16 mouse cellular contexts compared by ENCODE assay signal in genomic region chr5:149496401-149497066, GRCm38 (mm10). TPM values are rescaled to one million over a fixed set of nuclear protein-coding genes. Genes with fewer than 3 reads are reported as not detected.
DNase-seq lines count a peak whose midpoint lies in the region; ATAC-seq and TF ChIP-seq lines count a peak whose summit lies in the region.
"Had no signal": no experiment of that assay in that cellular context is flagged by ENCODE, and none has a peak within 500 bp of the region (broad histone marks: within the 10 kb centered on the region; RNA-seq: fewer than 3 reads in every experiment).

No protein-coding gene starts in this region.

- 25% methylated on average over 12 of the region's 12 CpGs for WGBS in forebrain, embryonic 13.5 days
- WGBS in hindbrain, embryonic 15.5 days: 21% methylated on average over 12 of the region's 12 CpGs
- WGBS in midbrain, postnatal 0 days: 30% methylated on average over 12 of the region's 12 CpGs

- TF ChIP-seq CTCF in brain, embryonic 14.5 days (IDR thresholded peaks at IDR 0.05; ENCODE audit: borderline replicate concordance, extremely low read depth, insufficient read depth, insufficient read length): no peak
- no peak for TF ChIP-seq CTCF in midbrain, postnatal 0 days (IDR thresholded peaks at IDR 0.05)

- H3K36me3 ChIP-seq in forebrain, embryonic 13.5 days (ENCODE audit: poor library complexity, severe bottlenecking): no peaks in the 10 kb centered on the region
- H3K36me3 ChIP-seq in hindbrain, embryonic 15.5 days: no peaks in the 10 kb centered on the region
- H3K36me3 ChIP-seq in midbrain, postnatal 0 days (ENCODE audit: insufficient read depth, low read length): no peaks in the 10 kb centered on the region
- H3K36me3 ChIP-seq: G1E; intestine, embryonic 15.5 days had no signal

- TF ChIP-seq POLR2A in brain, embryonic 14.5 days (IDR thresholded peaks at IDR 0.05; ENCODE audit: borderline replicate concordance, extremely low read depth, insufficient read depth, insufficient read length, poor library complexity, severe bottlenecking): no peak

- H3K9me3 ChIP-seq in forebrain, embryonic 13.5 days (replicated peaks): no peaks in the 10 kb centered on the region
- no peaks in the 10 kb centered on the region for H3K9me3 ChIP-seq in hindbrain, embryonic 15.5 days
- H3K9me3 ChIP-seq in midbrain, postnatal 0 days (ENCODE audit: low read length): no peaks in the 10 kb centered on the region
- H3K9me3 ChIP-seq: intestine, embryonic 15.5 days had no signal

- H3K4me3 ChIP-seq in forebrain, embryonic 13.5 days: no peak overlapping the region
- no peak overlapping the region for H3K4me3 ChIP-seq in hindbrain, embryonic 15.5 days
- no peak overlapping the region for H3K4me3 ChIP-seq in midbrain, postnatal 0 days (ENCODE audit: low read depth, low read length)
- H3K4me3 ChIP-seq: intestine, embryonic 15.5 days; myocyte had no signal

- ATAC-seq in forebrain, embryonic 13.5 days: peak; percentile 81
- ATAC-seq in hindbrain, embryonic 15.5 days (ENCODE audit: low FRiP score, low read depth): peak; percentile 55
- no peak for ATAC-seq in midbrain, postnatal 0 days (ENCODE audit: low FRiP score)
- ATAC-seq: intestine, embryonic 15.5 days; liver, postnatal 0 days had no signal

- H3K9ac ChIP-seq in forebrain, embryonic 13.5 days: 0 out of 2 replicates have a peak overlapping the region, but pooled peaks have one; percentile 5
- no peak overlapping the region for H3K9ac ChIP-seq in hindbrain, embryonic 15.5 days
- H3K9ac ChIP-seq in midbrain, postnatal 0 days (replicated peaks; ENCODE audit: low read length, poor library complexity, severe bottlenecking): no peak overlapping the region
- H3K9ac ChIP-seq: intestine, embryonic 15.5 days; liver, postnatal 0 days had no signal

- peak overlapping the region; percentile 91 for H3K27ac ChIP-seq in forebrain, embryonic 13.5 days
- peak overlapping the region; percentile 85 for H3K27ac ChIP-seq in hindbrain, embryonic 15.5 days (replicated peaks)
- H3K27ac ChIP-seq in midbrain, postnatal 0 days (ENCODE audit: low read depth, low read length): peak overlapping the region; percentile 57
- H3K27ac ChIP-seq: intestine, embryonic 15.5 days; kidney, postnatal 0 days had no signal

- peak; percentile 80 for DNase-seq in brain, embryonic 14.5 days (ENCODE audit: low read depth)
- peak; percentile 27 for DNase-seq in midbrain, postnatal 0 days (ENCODE audit: low spot score)
- DNase-seq in embryo, embryonic 10 days (ENCODE audit: low spot score): no peak
- DNase-seq in urinary bladder, postnatal 14 days (ENCODE audit: low spot score): no peak
- DNase-seq in spleen, postnatal 4 days (ENCODE audit: low spot score in 2 of 2): no peak
- DNase-seq: adrenal gland, postnatal 25 days; liver, postnatal 0 days; spleen, adult 18-20 months; thymus, postnatal 4 days had no signal

- no peaks in the 10 kb centered on the region for H3K27me3 ChIP-seq in forebrain, embryonic 13.5 days
- H3K27me3 ChIP-seq in hindbrain, embryonic 15.5 days: no peaks in the 10 kb centered on the region
- H3K27me3 ChIP-seq in midbrain, postnatal 0 days (ENCODE audit: insufficient read depth, low read length): no peaks in the 10 kb centered on the region
- H3K27me3 ChIP-seq: intestine, embryonic 15.5 days had no signal

- H3K4me2 ChIP-seq in forebrain, embryonic 13.5 days: no peak overlapping the region
- no peak overlapping the region for H3K4me2 ChIP-seq in hindbrain, embryonic 15.5 days
- no peak overlapping the region for H3K4me2 ChIP-seq in midbrain, postnatal 0 days (ENCODE audit: low read depth, low read length, poor library complexity, severe bottlenecking)
- H3K4me2 ChIP-seq: intestine, embryonic 15.5 days had no signal

- H3K4me1 ChIP-seq in forebrain, embryonic 13.5 days: peaks cover 35% of the 10 kb centered on the region
- H3K4me1 ChIP-seq in hindbrain, embryonic 15.5 days (replicated peaks): peaks cover 27% of the 10 kb centered on the region
- H3K4me1 ChIP-seq in midbrain, postnatal 0 days (ENCODE audit: insufficient read depth, low read length): no peaks in the 10 kb centered on the region
- H3K4me1 ChIP-seq: intestine, embryonic 15.5 days had no signal

RNA-seq across cellular contexts. Expression of gene Wdr95, which starts 31.9 kb away (rescaled TPM):
- 0.37 and 0.42 TPM in 2 replicates for polyA plus RNA-seq in brain, embryonic 14.5 days (2012; rRNA removed)
- polyA plus RNA-seq in forebrain, embryonic 13.5 days (2015; fragmentation: Nextera tagmentation; extraction: Ambion mirVana): 0.41 and 0.68 TPM in 2 replicates
- 0.13 and 0.43 TPM in 2 replicates for polyA plus RNA-seq in hindbrain, embryonic 15.5 days (2015; fragmentation: Nextera tagmentation; extraction: Ambion mirVana)
- total RNA-seq in midbrain, postnatal 0 days (2014; rRNA removed): 0.33 TPM in 1 of 2 replicates, not detected in the other
- polyA plus RNA-seq in midbrain, postnatal 0 days (2015; fragmentation: Nextera tagmentation; extraction: Ambion mirVana): 0.28 and 0.41 TPM in 2 replicates
- total RNA-seq: adrenal gland, postnatal 25 days; G1E had no signal
- polyA plus RNA-seq: G1E; intestine, embryonic 15.5 days; liver, postnatal 0 days had no signal

RNA-seq across cellular contexts. Expression of gene Tex26, which starts 57.1 kb away (rescaled TPM):
- 1.4 TPM in 2 replicates for polyA plus RNA-seq in brain, embryonic 14.5 days (2012; rRNA removed)
- polyA plus RNA-seq in forebrain, embryonic 13.5 days (2015; fragmentation: Nextera tagmentation; extraction: Ambion mirVana): 2.2 and 3.1 TPM in 2 replicates
- polyA plus RNA-seq in hindbrain, embryonic 15.5 days (2015; fragmentation: Nextera tagmentation; extraction: Ambion mirVana): 1.4 and 2.2 TPM in 2 replicates
- 0.76 and 1.9 TPM in 2 replicates for total RNA-seq in midbrain, postnatal 0 days (2014; rRNA removed)
- 1.3 and 1.4 TPM in 2 replicates for polyA plus RNA-seq in midbrain, postnatal 0 days (2015; fragmentation: Nextera tagmentation; extraction: Ambion mirVana)
- total RNA-seq: adrenal gland, postnatal 25 days had no signal
- polyA plus RNA-seq: G1E; gonadal fat pad, adult 2 months; liver, postnatal 0 days had no signal

Comparison
In these comparisons a context has a peak if more than half of its experiments do, and no peak if none do; other contexts are left out.
1. DNase-seq: peak in brain, embryonic 14.5 days (single experiment) and midbrain, postnatal 0 days (single experiment); none in embryo, embryonic 10 days (single experiment), urinary bladder, postnatal 14 days (single experiment) and spleen, postnatal 4 days (0 of 2).
2. Peak in every context shown above with its lines, with median percentiles within 50 percentile points of each other: H3K27ac ChIP-seq.